ENCODE assay signal across 8 mouse cellular contexts in genomic region chr2:75767871-75768558, GRCm38 (mm10).
DNase-seq lines count a peak whose midpoint lies in the region; ATAC-seq lines count a peak whose summit lies in the region.

No protein-coding gene starts in this region.

- DNase-seq in midbrain, embryonic 10.5 days (ENCODE audit: low spot score), result no peak
- DNase-seq in embryonic facial prominence, embryonic 11.5 days (ENCODE audit: low spot score), result peak; percentile 52
- no peak for DNase-seq in layer of hippocampus, adult 9-11 months
- no peak for DNase-seq in thymus, postnatal 25 days
- no peak for DNase-seq in adrenal gland, adult 2 months

- ATAC-seq in midbrain, embryonic 15.5 days (replicated peaks), result no peak
- no peak for ATAC-seq in embryonic facial prominence, embryonic 11.5 days (replicated peaks; ENCODE audit: insufficient number of reproducible peaks, low FRiP score, low TSS enrichment, low read depth)
- no peak for ATAC-seq in kidney, embryonic 14.5 days (ENCODE audit: low FRiP score, low TSS enrichment)
- ATAC-seq in megakaryocyte progenitor cell, adult 5-6 weeks (replicated peaks; ENCODE audit: poor library complexity), result peak; percentile 85

- no peak overlapping the region for H3K9ac ChIP-seq in midbrain, embryonic 15.5 days
- H3K9ac ChIP-seq in embryonic facial prominence, embryonic 11.5 days (replicated peaks; ENCODE audit: low read length), result no peak overlapping the region
- H3K9ac ChIP-seq in kidney, embryonic 14.5 days (ENCODE audit: low read depth, low read length), result no peak overlapping the region

- H3K36me3 ChIP-seq in midbrain, embryonic 10.5 days, result no peaks in the 10 kb centered on the region
- no peaks in the 10 kb centered on the region for H3K36me3 ChIP-seq in midbrain, embryonic 15.5 days (replicated peaks)
- H3K36me3 ChIP-seq in embryonic facial prominence, embryonic 11.5 days (replicated peaks; ENCODE audit: control insufficient read depth, insufficient read depth, low read depth, low read length), result no peaks in the 10 kb centered on the region
- no peaks in the 10 kb centered on the region for H3K36me3 ChIP-seq in kidney, embryonic 14.5 days (ENCODE audit: control insufficient read depth, insufficient read depth, low read length)

- H3K4me3 ChIP-seq in midbrain, embryonic 10.5 days, result no peak overlapping the region
- no peak overlapping the region for H3K4me3 ChIP-seq in midbrain, embryonic 15.5 days
- H3K4me3 ChIP-seq in embryonic facial prominence, embryonic 11.5 days (ENCODE audit: low read depth, low read length), result no peak overlapping the region
- no peak overlapping the region for H3K4me3 ChIP-seq in kidney, embryonic 14.5 days (ENCODE audit: low read length)

- H3K4me2 ChIP-seq in midbrain, embryonic 15.5 days, result no peak overlapping the region
- no peak overlapping the region for H3K4me2 ChIP-seq in embryonic facial prominence, embryonic 11.5 days (ENCODE audit: low read depth, low read length)
- no peak overlapping the region for H3K4me2 ChIP-seq in kidney, embryonic 14.5 days (replicated peaks; ENCODE audit: low read depth, low read length)

- H3K27me3 ChIP-seq in midbrain, embryonic 10.5 days (ENCODE audit: low read depth, poor library complexity, severe bottlenecking), result no peaks in the 10 kb centered on the region
- no peaks in the 10 kb centered on the region for H3K27me3 ChIP-seq in midbrain, embryonic 15.5 days (replicated peaks)
- no peaks in the 10 kb centered on the region for H3K27me3 ChIP-seq in embryonic facial prominence, embryonic 11.5 days (ENCODE audit: control insufficient read depth, insufficient read depth, low read length)
- H3K27me3 ChIP-seq in kidney, embryonic 14.5 days (ENCODE audit: control insufficient read depth, insufficient read depth, low read length), result no peaks in the 10 kb centered on the region

- peaks cover 23% of the 10 kb centered on the region for H3K4me1 ChIP-seq in midbrain, embryonic 10.5 days
- no peaks in the 10 kb centered on the region for H3K4me1 ChIP-seq in midbrain, embryonic 15.5 days
- no peaks in the 10 kb centered on the region for H3K4me1 ChIP-seq in embryonic facial prominence, embryonic 11.5 days (ENCODE audit: control insufficient read depth, insufficient read depth, low read length)
- H3K4me1 ChIP-seq in kidney, embryonic 14.5 days (ENCODE audit: control insufficient read depth, insufficient read depth, low read length), result peaks cover 13% of the 10 kb centered on the region

- 58% methylated on average over 7 of the region's 7 CpGs for WGBS in midbrain, embryonic 10.5 days
- 45% methylated on average over 7 of the region's 7 CpGs for WGBS in midbrain, embryonic 15.5 days
- WGBS in embryonic facial prominence, embryonic 11.5 days, result 54% methylated on average over 7 of the region's 7 CpGs
- 44% methylated on average over 7 of the region's 7 CpGs for WGBS in kidney, embryonic 14.5 days

- no peaks in the 10 kb centered on the region for H3K9me3 ChIP-seq in midbrain, embryonic 10.5 days (replicated peaks)
- H3K9me3 ChIP-seq in midbrain, embryonic 15.5 days, result no peaks in the 10 kb centered on the region
- no peaks in the 10 kb centered on the region for H3K9me3 ChIP-seq in embryonic facial prominence, embryonic 11.5 days (replicated peaks; ENCODE audit: control insufficient read depth, low read length)
- no peaks in the 10 kb centered on the region for H3K9me3 ChIP-seq in kidney, embryonic 14.5 days (ENCODE audit: control insufficient read depth, low read length)

- peak overlapping the region; percentile 61; the same call in 1 of the 2 replicates for H3K27ac ChIP-seq in midbrain, embryonic 10.5 days (replicated peaks)
- H3K27ac ChIP-seq in midbrain, embryonic 15.5 days, result no peak overlapping the region
- no peak overlapping the region for H3K27ac ChIP-seq in embryonic facial prominence, embryonic 11.5 days (replicated peaks; ENCODE audit: low read depth, low read length)
- peak overlapping the region; percentile 18; the same call in 1 of the 2 replicates for H3K27ac ChIP-seq in kidney, embryonic 14.5 days (ENCODE audit: low read depth, low read length)

Comparison
In these comparisons a context has a peak if more than half of its experiments do, and no peak if none do; other contexts are left out.
1. H3K27ac ChIP-seq: peak in midbrain, embryonic 10.5 days (single experiment) and kidney, embryonic 14.5 days (single experiment); none in midbrain, embryonic 15.5 days (single experiment) and embryonic facial prominence, embryonic 11.5 days (single experiment).